In the genomic region with DNA sequence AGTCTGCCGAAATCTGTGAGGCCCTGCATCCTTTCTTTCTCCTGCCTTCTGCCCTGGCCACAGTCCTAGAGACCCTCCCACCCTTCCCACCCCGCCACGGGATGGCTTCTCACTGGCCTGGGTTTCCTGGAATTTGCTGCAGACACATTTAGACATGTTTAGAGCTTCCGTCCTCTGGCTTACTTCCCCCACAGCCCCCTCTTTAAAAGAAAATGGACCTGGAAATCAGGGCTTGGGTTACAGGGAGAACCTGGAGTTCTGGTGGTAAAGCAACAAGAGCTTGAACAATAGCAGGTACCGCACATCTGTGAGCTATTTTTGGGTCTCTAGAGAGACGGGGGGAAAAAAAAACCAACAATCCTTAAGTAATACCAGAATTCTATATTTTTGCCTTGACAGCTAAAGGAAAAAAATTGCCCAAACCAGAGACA, we compare ENCODE assay signal across 8 mouse cellular contexts. TPM values are rescaled to one million over a fixed set of nuclear protein-coding genes. Genes with fewer than 3 reads are reported as not detected.
DNase-seq lines count a peak whose midpoint lies in the region; ATAC-seq lines count a peak whose summit lies in the region.

No protein-coding gene starts in this region.

- peak overlapping the region; percentile 76 for H3K27ac ChIP-seq in limb, embryonic 11.5 days (replicated peaks; ENCODE audit: low read depth, low read length)

- no peak overlapping the region for H3K4me3 ChIP-seq in limb, embryonic 11.5 days (ENCODE audit: low read depth, low read length)

- H3K9me3 ChIP-seq in limb, embryonic 11.5 days (ENCODE audit: control insufficient read depth, low read length), result no peaks in the 10 kb centered on the region

- H3K27me3 ChIP-seq in limb, embryonic 11.5 days (ENCODE audit: control insufficient read depth, insufficient read depth, low read length), result no peaks in the 10 kb centered on the region

- no peak overlapping the region for H3K9ac ChIP-seq in limb, embryonic 11.5 days (ENCODE audit: low read length)

- peaks cover 26% of the 10 kb centered on the region for H3K4me1 ChIP-seq in limb, embryonic 11.5 days (ENCODE audit: control insufficient read depth, insufficient read depth, low read length)

- peak; percentile 23 for DNase-seq in adrenal gland, postnatal 10 days
- DNase-seq in adrenal gland, adult 8-10 months, result no peak
- DNase-seq in urinary bladder, adult 2 months (ENCODE audit: low spot score), result peak; percentile 15
- DNase-seq in urinary bladder, postnatal 4 days (ENCODE audit: low spot score in 2 of 2), result no peak
- peak; percentile 63 for DNase-seq in limb, embryonic 11.5 days (ENCODE audit: low spot score)
- DNase-seq in right cerebral cortex, postnatal 10 days (ENCODE audit: low spot score in 2 of 2), result no peak
- DNase-seq in layer of hippocampus, adult 18-20 months (ENCODE audit: low spot score in 2 of 2), result no peak
- no peak for DNase-seq in T-cell, adult 2 months (ENCODE audit: low spot score)

- peak; percentile 23; the same call in 1 of the 2 replicates for ATAC-seq in limb, embryonic 11.5 days (ENCODE audit: insufficient number of reproducible peaks, low FRiP score, low TSS enrichment, low read depth)

- WGBS in limb, embryonic 11.5 days, result 13% methylated on average over 6 of the region's 6 CpGs

- H3K36me3 ChIP-seq in limb, embryonic 11.5 days (ENCODE audit: control insufficient read depth, insufficient read depth, low read length), result no peaks in the 10 kb centered on the region

- H3K4me2 ChIP-seq in limb, embryonic 11.5 days (ENCODE audit: low read depth, severe bottlenecking), result no peak overlapping the region

RNA-seq across cellular contexts. Expression of a gene that starts 8.5 kb away (rescaled TPM):
- total RNA-seq in adrenal gland, postnatal 10 days (2021), result 10 to 100 TPM; 27.1 to 36.4 TPM
- total RNA-seq in adrenal gland, adult 8-10 months (2022), result 10 to 100 TPM; 23.7 to 32.6 (median 28.4) TPM
- polyA plus RNA-seq in urinary bladder, adult 2 months (2012; rRNA removed), result 21.4 and 33.4 TPM in 2 replicates
- 14.5 and 15.0 TPM in 2 replicates for polyA plus RNA-seq in limb, embryonic 11.5 days (2014; fragmentation: Nextera tagmentation; extraction: Ambion mirVana)
- total RNA-seq in layer of hippocampus, adult 18-20 months (2021), result 10 to 100 TPM; 26.4 to 26.9 TPM

Comparison
In these comparisons a context has a peak if more than half of its experiments do, and no peak if none do; other contexts are left out.
1. DNase-seq: peak in adrenal gland, postnatal 10 days (single experiment), urinary bladder, adult 2 months (single experiment) and limb, embryonic 11.5 days (single experiment); none in adrenal gland, adult 8-10 months (single experiment), urinary bladder, postnatal 4 days (0 of 2), right cerebral cortex, postnatal 10 days (0 of 2), layer of hippocampus, adult 18-20 months (0 of 2) and T-cell, adult 2 months (single experiment).